Mouse (Mus musculus) small intestine, adult 2 months (tissue): Measurements from ENCODE around the gene Hist2h4. TPM values are rescaled to one million over a fixed set of nuclear protein-coding genes. Genes with fewer than 3 reads are reported as not detected.
"Not testable (repeated sequence)": the region's sequence is repeated elsewhere in the genome, so short reads cannot be mapped to it uniquely, and the experiment has no call there.

Experiments used
- H3K27ac ChIP-seq: fragments of 200-500 bp; 2 replicates; pipeline ENCODE4 v1.5.1; 2012; ENCODE audit warnings: low read depth, low read length, control low read depth, inconsistent platforms; ENCODE audit not compliant: insufficient read depth
- H3K27me3 ChIP-seq: fragments of 200-500 bp; 2 replicates; pipeline ENCODE4 v1.6.1; 2012; ENCODE audit warnings: mild to moderate bottlenecking, moderate library complexity, low read length, inconsistent platforms; ENCODE audit not compliant: control insufficient read depth, insufficient read depth
- H3K36me3 ChIP-seq: fragments of 200-500 bp; 2 replicates; pipeline ENCODE4 v1.6.1; 2012; ENCODE audit warnings: mild to moderate bottlenecking, low read length, control low read depth, inconsistent platforms; ENCODE audit not compliant: control insufficient read depth, insufficient read depth
- H3K4me1 ChIP-seq: fragments of 200-500 bp; 2 replicates; pipeline ENCODE4 v1.6.1; 2012; ENCODE audit warnings: low read length, inconsistent platforms, mixed read lengths; ENCODE audit not compliant: control insufficient read depth, insufficient read depth, insufficient read length
- H3K4me3 ChIP-seq: fragments of 200-500 bp; 2 replicates; pipeline ENCODE4 v1.5.1; 2012; ENCODE audit warnings: low read depth, mild to moderate bottlenecking, control low read depth, inconsistent platforms, low read length, moderate library complexity
- CTCF ChIP-seq: fragments of 200-500 bp; IDR thresholded peaks from 2 replicates; pipeline ENCODE4 v1.5.1; 2012; ENCODE audit warnings: low read depth, mild to moderate bottlenecking, control low read depth, inconsistent platforms, low read length, moderate library complexity, mixed read lengths; ENCODE audit not compliant: insufficient replicate concordance, insufficient read length; ENCODE audit errors: extremely low read depth
- POLR2A ChIP-seq: fragments of 200-500 bp; IDR thresholded peaks from 2 replicates; pipeline ENCODE4 v1.6.1; 2012; ENCODE audit warnings: low read depth, mild to moderate bottlenecking, control low read depth, inconsistent platforms, low read length, moderate library complexity
- WGBS: fragments of 180-500 bp; shearing (Covaris S2); methylation state at CpG from one replicate; pipeline ENCODE4 v1.1.7; 2018; 5-methylcytosine and 5-hydroxymethylcytosine counted together
- polyA plus RNA-seq: library from polyadenylated mRNA; depleted of rRNA; stranded (reverse); fragments of >200 nt; gene quantifications from 2 replicates; pipeline ENCODE4 v1.2.3, GENCODE M21; 2012

Gene Hist2h4
- polyA plus RNA-seq, 1 experiment = 6.3 TPM

- WGBS = 29% methylated on average over 7 of the region's 7 CpGs
- peaks cover 6% of the 10 kb centered on the region; the same call in 1 of the 2 replicates for H3K4me1 ChIP-seq
- H3K27ac ChIP-seq = peak overlapping the region; percentile 74
- no peaks in the 10 kb centered on the region for H3K27me3 ChIP-seq
- TF ChIP-seq POLR2A = no peak
- TF ChIP-seq CTCF = no peak
- H3K4me3 ChIP-seq = no peak overlapping the region
- no peaks in the 10 kb centered on the region for H3K36me3 ChIP-seq
Measured at GRCm38 (mm10) chr3:96243921-96244572, 19.1 kb downstream of the Hist2h4 start.

GRCm38 (mm10) chr3:96240799-96241197 is 22.3 kb downstream of the Hist2h4 start:
- Histone ChIP-seq H3K36me3 (no peaks in the 10 kb centered on the region), H3K27me3 (no peaks in the 10 kb centered on the region), H3K4me3 (no peak overlapping the region), H3K27ac (0 out of 2 replicates have a peak overlapping the region, but pooled peaks have one; percentile 44), H3K4me1 (peaks cover 6% of the 10 kb centered on the region; the same call in 1 of the 2 replicates)
- TF ChIP-seq POLR2A (no peak), CTCF (no peak)
- WGBS = 80% methylated on average over 9 of the region's 9 CpGs

GRCm38 (mm10) chr3:96239949-96240798 is 22.9 kb downstream of the Hist2h4 start, which contains the start of gene Hist2h2aa2:
Gene Hist2h2aa2 (minus strand): TSS chr3:96240276.
- 0 out of 2 replicates have a peak, but pooled peaks have one; percentile 34 for TF ChIP-seq POLR2A
- H3K4me3 ChIP-seq = peak within 1 kb of the TSS; percentile 59
- 1% methylated on average over 39 of the region's 85 CpGs for WGBS
- H3K27ac ChIP-seq = peak within 1 kb of the TSS; percentile 85
- H3K4me1 ChIP-seq, H3K36me3 ChIP-seq, H3K27me3 ChIP-seq: not testable (repeated sequence)

GRCm38 (mm10) chr3:96238954-96239793 is 23.9 kb downstream of the Hist2h4 start, which contains the start of gene Hist2h3c2:
Gene Hist2h3c2 (minus strand): TSS chr3:96239127.
- Histone ChIP-seq H3K27ac (peak within 1 kb of the TSS; percentile 85), H3K4me3 (peak within 1 kb of the TSS; percentile 59)
- not testable (repeated sequence) for H3K4me1 ChIP-seq, H3K36me3 ChIP-seq, H3K27me3 ChIP-seq
- WGBS = under 1% methylated on average over 12 of the region's 68 CpGs

GRCm38 (mm10) chr3:96237904-96238511 is 25.1 kb downstream of the Hist2h4 start:
- Histone ChIP-seq H3K36me3 (no peaks in the 10 kb centered on the region), H3K4me3 (peak overlapping the region; percentile 58), H3K4me1 (no peaks in the 10 kb centered on the region; the same call in 1 of the 2 replicates), H3K27ac (peak overlapping the region; percentile 17; the same call in 1 of the 2 replicates), H3K27me3 (no peaks in the 10 kb centered on the region)
- TF ChIP-seq POLR2A (no peak), CTCF (no peak)
- WGBS = 3% methylated on average over 12 of the region's 12 CpGs

GRCm38 (mm10) chr3:96237335-96237903 is 25.7 kb downstream of the Hist2h4 start:
- TF ChIP-seq POLR2A (no peak), CTCF (no peak)
- Histone ChIP-seq H3K27me3 (no peaks in the 10 kb centered on the region), H3K27ac (peak overlapping the region; percentile 17; the same call in 1 of the 2 replicates), H3K4me1 (no peaks in the 10 kb centered on the region; the same call in 1 of the 2 replicates), H3K36me3 (no peaks in the 10 kb centered on the region), H3K4me3 (no peak overlapping the region; the same call in 1 of the 2 replicates)
- WGBS = 22% methylated on average over 7 of the region's 7 CpGs
